Mouse (Mus musculus): Measurements from ENCODE around the gene Med31.

DNA sequence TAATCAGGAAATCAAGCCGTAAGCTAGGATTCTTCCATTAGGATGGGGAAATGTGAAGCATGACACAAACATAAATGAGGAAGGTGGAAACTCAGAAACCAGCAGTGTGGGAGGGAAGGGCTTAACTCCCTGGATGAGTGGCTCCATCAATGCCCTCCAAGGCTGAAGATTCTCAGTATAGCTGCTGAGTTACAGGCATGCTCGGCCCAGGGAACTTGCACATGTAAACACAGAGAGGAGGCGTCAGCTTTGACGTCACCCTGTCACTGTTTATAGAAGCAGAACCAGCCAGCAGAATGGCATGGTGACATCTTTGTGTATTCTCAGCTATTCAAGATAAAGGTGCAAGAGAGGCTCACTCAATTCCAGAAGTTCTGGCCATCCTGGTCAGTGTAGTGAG, 31.1 kb downstream of the Med31 start:
- TF ChIP-seq POLR2A (IDR thresholded peaks at IDR 0.05; ENCODE audit: insufficient read length, low read depth) (no peak), USF1 (IDR thresholded peaks at IDR 0.05; ENCODE audit: low read depth) (no peak), POLR2AphosphoS2 (IDR thresholded peaks at IDR 0.05; ENCODE audit: insufficient read length, low read depth) (no peak), E2F4 (IDR thresholded peaks at IDR 0.05; ENCODE audit: insufficient read depth) (no peak), CEBPB (IDR thresholded peaks at IDR 0.05; ENCODE audit: insufficient read depth, poor library complexity, severe bottlenecking) (no peak), REST (IDR thresholded peaks at IDR 0.05; ENCODE audit: insufficient read depth, insufficient read length) (no peak), MYOG (IDR thresholded peaks at IDR 0.05; ENCODE audit: control insufficient read depth in 1 of 3, insufficient read depth in 1 of 3, insufficient read length in 2 of 3, low read depth in 2 of 3) (no peak), MAX (IDR thresholded peaks at IDR 0.05; ENCODE audit: low read depth) (no peak)

Measured in myocyte (in vitro differentiated cells).